Mouse (Mus musculus) embryo, embryonic 10 days (tissue): ENCODE measurements around the gene Pdia5.

Experiments
- DNase-seq: peaks from one replicate; pipeline ENCODE4 v3.0.0-alpha.2; 2015; ENCODE audit warnings: low spot score

Pdia5 gene

DNA sequence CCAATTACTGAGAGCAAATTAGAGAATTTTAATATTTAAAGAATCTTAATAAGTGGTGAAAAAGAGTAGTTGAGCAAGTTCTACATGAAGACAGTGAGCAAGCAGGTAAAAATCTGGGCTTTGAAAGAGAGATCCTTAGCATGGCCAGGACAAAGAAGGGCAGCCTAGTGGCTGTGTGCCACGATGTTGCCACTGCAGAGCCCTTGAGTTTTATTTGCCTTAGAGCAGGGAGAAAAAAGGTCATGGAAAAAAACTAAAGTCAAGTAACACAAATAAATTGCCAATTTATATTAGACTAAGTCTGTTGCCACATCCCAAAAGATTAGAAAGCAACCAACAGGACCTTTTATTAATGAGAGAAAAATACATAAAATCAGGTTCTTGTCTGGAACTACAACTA is 133.2 kb downstream of the Pdia5 start:
- no peak for DNase-seq
